Mouse (Mus musculus) midbrain, embryonic 11.5 days (tissue): ENCODE measurements around the gene Prkaca. TPM values are rescaled to one million over a fixed set of nuclear protein-coding genes. Genes with fewer than 3 reads are reported as not detected.
A peak's percentile ranks its signal among the peaks of the same experiment; 100 is the strongest.

Experiments
- ATAC-seq: fragments of 200-750 bp; cut with Nextera tagmentation; 2 replicates; pipeline ENCODE4 v1.8.0; 2017; ENCODE audit warnings: moderate TSS enrichment, moderate library complexity; ENCODE audit not compliant: low FRiP score
- DNase-seq: peaks from one replicate; pipeline ENCODE4 v3.0.0; 2015; ENCODE audit warnings: low spot score; ENCODE audit errors: missing footprints
- H3K27ac ChIP-seq: fragments of 300-500 bp; sonication (generic); 2 replicates; pipeline ENCODE4 v1.5.1; 2014; ENCODE audit warnings: low read depth, low read length
- H3K27me3 ChIP-seq: fragments of 300-500 bp; sonication (generic); 2 replicates; pipeline ENCODE4 v1.6.1; 2014; ENCODE audit warnings: mild to moderate bottlenecking, low read length, moderate library complexity, mixed read lengths; ENCODE audit not compliant: control insufficient read depth, insufficient read depth
- H3K36me3 ChIP-seq: fragments of 300-500 bp; sonication (generic); 2 replicates; pipeline ENCODE4 v1.6.1; 2014; ENCODE audit warnings: mild to moderate bottlenecking, low read length, moderate library complexity, mixed read lengths; ENCODE audit not compliant: control insufficient read depth, insufficient read depth
- H3K4me1 ChIP-seq: fragments of 300-500 bp; sonication (generic); 2 replicates; pipeline ENCODE4 v1.6.1; 2014; ENCODE audit warnings: low read length; ENCODE audit not compliant: control insufficient read depth, insufficient read depth
- H3K4me2 ChIP-seq: fragments of 300-500 bp; sonication (generic); 2 replicates; pipeline ENCODE4 v1.6.1; 2014; ENCODE audit warnings: mild to moderate bottlenecking, moderate library complexity
- H3K4me3 ChIP-seq: fragments of 300-500 bp; sonication (generic); 2 replicates; pipeline ENCODE4 v1.5.1; 2014; ENCODE audit warnings: low read depth, low read length
- H3K9ac ChIP-seq: fragments of 300-500 bp; sonication (generic); 2 replicates; pipeline ENCODE4 v1.6.1; 2014; ENCODE audit warnings: low read length
- H3K9me3 ChIP-seq: fragments of 300-500 bp; sonication (generic); 2 replicates; pipeline ENCODE4 v1.6.1; 2016; ENCODE audit warnings: low read length; ENCODE audit not compliant: control insufficient read depth
- WGBS: fragments of 180-500 bp; shearing (Covaris S2); extraction: QIAGEN DNeasy Blood & Tissue Kit; methylation state at CpG from one replicate; pipeline ENCODE4 v1.1.7; 2014; 5-methylcytosine and 5-hydroxymethylcytosine counted together
- polyA plus RNA-seq: library from polyadenylated mRNA; unstranded; fragments of >200 nt; fragmentation: Nextera tagmentation; extraction: Ambion mirVana; gene quantifications from 2 replicates; pipeline ENCODE4 v1.2.1, GENCODE M21; 2014

The Prkaca gene
- polyA plus RNA-seq, 1 experiment from 2014 or later, result 156 TPM

DNA sequence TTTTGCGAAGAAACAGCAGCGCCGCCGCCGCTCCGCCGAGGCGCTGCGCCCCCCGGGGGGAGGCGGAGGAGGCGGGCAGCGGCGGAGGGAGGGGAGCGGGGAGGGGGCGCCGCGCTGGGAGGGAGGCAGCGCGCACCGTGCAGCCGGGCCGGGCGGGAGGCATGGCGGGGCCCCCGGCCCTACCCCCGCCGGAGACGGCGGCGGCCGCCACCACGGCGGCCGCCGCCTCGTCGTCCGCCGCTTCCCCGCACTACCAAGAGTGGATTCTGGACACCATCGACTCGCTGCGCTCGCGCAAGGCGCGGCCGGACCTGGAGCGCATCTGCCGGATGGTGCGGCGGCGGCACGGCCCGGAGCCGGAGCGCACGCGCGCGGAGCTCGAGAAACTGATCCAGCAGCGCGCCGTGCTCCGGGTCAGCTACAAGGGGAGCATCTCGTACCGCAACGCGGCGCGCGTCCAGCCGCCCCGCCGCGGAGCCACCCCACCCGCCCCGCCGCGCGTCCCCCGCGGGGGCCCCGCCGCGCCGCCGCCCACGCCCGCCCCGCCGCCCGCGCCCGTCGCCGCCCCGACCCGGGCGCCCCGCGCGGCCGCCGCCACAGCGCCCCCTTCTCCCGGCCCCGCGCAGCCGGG is 24.8 kb downstream of the Prkaca start, which contains the start of gene Samd1:
Gene Samd1 (plus strand): TSS at position 162 of the 631 bp plus-strand sequence.
- Histone ChIP-seq H3K36me3 (peaks cover 6% of the 10 kb centered on the region; the same call in 1 of the 2 replicates), H3K27ac (peak within 1 kb of the TSS; percentile 94), H3K4me3 (peak within 1 kb of the TSS; percentile 80), H3K4me1 (peaks cover 17% of the 10 kb centered on the region), H3K9me3 (no peaks in the 10 kb centered on the region), H3K27me3 (peaks cover 25% of the 10 kb centered on the region), H3K4me2 (peak within 1 kb of the TSS; percentile 83), H3K9ac (peak within 1 kb of the TSS; percentile 87)
- peak; percentile 94 for DNase-seq
- peak; percentile 19; the same call in 1 of the 2 replicates for ATAC-seq
- under 1% methylated on average over 74 of the region's 112 CpGs for WGBS

DNA sequence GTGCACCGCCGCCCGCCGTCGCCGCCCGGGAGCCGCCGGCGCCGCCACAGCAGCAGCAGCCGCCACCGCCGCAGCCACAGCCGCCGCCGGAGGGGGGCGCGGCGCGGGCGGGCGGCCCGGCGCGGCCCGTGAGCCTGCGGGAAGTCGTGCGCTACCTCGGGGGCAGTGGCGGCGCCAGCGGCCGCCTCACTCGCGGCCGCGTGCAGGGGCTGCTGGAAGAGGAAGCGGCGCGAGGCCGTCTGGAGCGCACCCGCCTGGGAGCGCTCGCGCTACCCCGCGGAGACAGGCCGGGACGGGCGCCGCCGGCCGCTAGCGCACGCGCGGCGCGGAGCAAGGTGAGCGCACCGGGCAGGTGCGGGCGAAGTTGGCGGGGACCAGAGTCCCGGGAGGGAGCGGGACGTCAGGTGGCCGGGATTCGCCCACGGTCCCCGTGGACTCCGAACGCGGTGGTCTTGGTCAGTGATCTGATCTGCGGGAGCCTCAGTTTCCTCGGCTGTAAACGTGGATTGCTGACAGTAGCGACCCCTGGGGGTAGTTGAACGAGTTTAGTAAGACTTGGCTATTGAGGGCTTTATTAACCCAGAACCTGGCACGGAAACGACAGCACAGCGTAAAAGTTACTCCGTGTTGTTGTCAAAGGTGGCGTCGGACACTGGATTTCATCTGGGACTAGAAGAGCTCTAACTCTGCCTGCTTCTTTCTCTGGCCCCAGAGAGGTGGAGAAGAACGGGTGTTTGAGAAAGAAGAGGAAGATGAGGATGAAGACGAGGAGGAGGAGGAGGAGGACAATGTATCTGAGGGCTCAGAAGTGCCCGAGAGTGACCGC is 25.7 kb downstream of the Prkaca start:
- DNase-seq (peak; percentile 97), ATAC-seq (peak; percentile 33)
- H3K9me3 ChIP-seq, result no peaks in the 10 kb centered on the region
- peak overlapping the region; percentile 76 for H3K9ac ChIP-seq
- peaks cover 28% of the 10 kb centered on the region for H3K27me3 ChIP-seq
- peak overlapping the region; percentile 83 for H3K4me2 ChIP-seq
- WGBS, result under 1% methylated on average over 79 of the region's 92 CpGs
- peaks cover 6% of the 10 kb centered on the region; the same call in 1 of the 2 replicates for H3K36me3 ChIP-seq
- peaks cover 17% of the 10 kb centered on the region for H3K4me1 ChIP-seq
- peak overlapping the region; percentile 80 for H3K4me3 ChIP-seq
- H3K27ac ChIP-seq, result peak overlapping the region; percentile 41

DNA sequence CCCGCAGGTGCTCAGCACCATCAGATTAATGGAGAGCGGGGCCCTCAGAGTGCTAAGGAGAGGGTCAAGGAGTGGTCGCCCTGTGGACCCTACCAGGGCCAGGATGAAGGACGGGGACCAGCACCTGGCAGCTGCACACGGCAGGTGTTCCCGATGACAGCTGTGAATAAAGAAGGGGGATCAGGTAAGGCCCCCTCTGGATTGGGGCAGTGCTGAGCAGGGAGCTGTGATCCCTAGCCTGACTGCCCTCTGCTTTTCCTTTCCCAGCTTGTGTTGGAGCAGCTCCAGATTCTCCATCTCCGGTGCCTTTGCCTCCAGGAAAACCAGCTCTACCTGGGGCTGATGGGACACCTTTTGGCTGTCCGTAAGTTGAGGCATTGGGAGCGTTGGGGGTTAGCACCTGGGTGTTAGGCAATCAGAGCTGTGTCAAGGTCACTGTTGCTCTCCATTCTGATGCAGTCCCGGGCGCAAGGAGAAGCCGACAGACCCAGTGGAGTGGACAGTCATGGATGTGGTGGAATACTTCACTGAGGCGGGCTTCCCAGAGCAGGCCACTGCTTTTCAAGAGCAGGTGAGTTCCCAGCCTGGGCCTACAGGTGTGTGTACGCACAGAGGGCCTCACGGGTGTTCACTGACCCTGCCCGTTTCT is 26.4 kb downstream of the Prkaca start:
- Histone ChIP-seq H3K27me3 (peaks cover 28% of the 10 kb centered on the region), H3K36me3 (peaks cover 6% of the 10 kb centered on the region; the same call in 1 of the 2 replicates), H3K4me2 (peak overlapping the region; percentile 83), H3K4me1 (peaks cover 19% of the 10 kb centered on the region), H3K9me3 (no peaks in the 10 kb centered on the region), H3K9ac (peak overlapping the region; percentile 76), H3K4me3 (peak overlapping the region; percentile 80), H3K27ac (no peak overlapping the region)
- no peak for ATAC-seq
- 67% methylated on average over 16 of the region's 16 CpGs for WGBS
- DNase-seq, result peak; percentile 86

DNA sequence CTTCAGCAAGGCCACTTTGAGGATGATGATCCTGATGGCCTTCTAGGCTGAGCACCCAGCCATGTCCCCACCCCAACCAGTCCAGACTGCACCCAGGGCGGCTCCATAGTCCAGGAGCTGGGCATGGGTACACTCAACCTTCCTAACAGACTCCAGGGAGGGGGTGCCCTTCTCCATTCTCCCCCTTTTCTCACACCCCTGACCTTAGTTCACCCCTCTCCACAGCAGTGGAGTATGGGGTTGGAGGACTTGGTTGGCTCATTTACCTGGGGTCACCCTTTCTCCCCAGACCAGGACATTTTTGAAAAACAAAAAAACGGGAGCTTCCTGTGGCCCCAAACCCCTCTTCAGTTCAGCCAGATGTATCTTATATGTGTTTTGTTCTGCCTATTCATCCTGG is 27.0 kb downstream of the Prkaca start:
- Histone ChIP-seq H3K4me1 (peaks cover 22% of the 10 kb centered on the region), H3K9me3 (no peaks in the 10 kb centered on the region), H3K27ac (no peak overlapping the region), H3K4me3 (no peak overlapping the region; the same call in 1 of the 2 replicates), H3K36me3 (peaks cover 5% of the 10 kb centered on the region; the same call in 1 of the 2 replicates), H3K27me3 (peaks cover 28% of the 10 kb centered on the region), H3K9ac (no peak overlapping the region), H3K4me2 (no peak overlapping the region)
- WGBS, result 89% methylated on average over 2 of the region's 2 CpGs
- no peak for DNase-seq
- ATAC-seq, result no peak

DNA sequence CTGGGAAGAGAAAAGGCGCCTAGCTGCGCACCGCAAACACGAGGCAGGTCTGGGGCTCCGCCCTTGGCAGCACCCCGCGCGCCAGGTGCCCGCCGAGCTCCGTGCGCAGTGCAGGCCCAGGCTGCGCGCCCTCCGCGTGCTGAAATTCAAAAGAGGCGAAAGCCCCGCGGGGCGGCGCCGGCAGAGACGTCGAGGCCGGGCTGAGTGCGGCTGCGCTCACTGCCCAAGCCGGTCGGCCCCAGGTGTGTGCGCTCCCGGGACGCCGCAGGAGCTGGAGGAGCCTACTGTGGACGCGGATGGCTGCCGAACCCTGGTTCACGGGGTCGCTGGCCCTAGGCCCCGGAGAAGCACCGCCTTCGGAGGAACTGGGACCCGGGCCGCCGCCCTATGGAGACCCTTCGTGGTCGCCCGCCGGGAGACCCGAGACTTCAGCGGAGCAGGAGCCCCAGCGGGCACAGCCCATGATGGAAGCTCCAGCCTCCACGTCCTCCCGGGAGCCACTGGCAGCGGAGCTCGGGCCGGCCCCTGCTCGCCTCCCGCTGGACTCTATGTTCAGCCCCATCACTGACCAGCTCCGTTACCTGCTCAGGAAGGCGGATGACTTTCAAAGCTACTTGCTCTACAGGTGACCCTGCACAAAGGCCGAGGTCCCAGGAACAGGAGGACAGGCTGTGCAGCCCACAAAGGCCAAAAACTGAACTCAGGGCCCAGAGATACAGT is 28.6 kb downstream of the Prkaca start, which contains the start of gene 1700067K01Rik:
Gene 1700067K01Rik (plus strand): TSS at position 222 of the 720 bp plus-strand sequence.
- DNase-seq (peak; percentile 90), ATAC-seq (no peak)
- peak within 1 kb of the TSS; percentile 17; the same call in 1 of the 2 replicates for H3K9ac ChIP-seq
- H3K4me2 ChIP-seq, result peak within 1 kb of the TSS; percentile 12; the same call in 1 of the 2 replicates
- H3K9me3 ChIP-seq, result no peaks in the 10 kb centered on the region
- 0 out of 2 replicates have a peak within 1 kb of the TSS, but pooled peaks have one; percentile 4 for H3K4me3 ChIP-seq
- H3K27ac ChIP-seq, result no peak within 1 kb of the TSS
- peaks cover 28% of the 10 kb centered on the region for H3K27me3 ChIP-seq
- WGBS, result 15% methylated on average over 60 of the region's 61 CpGs
- H3K36me3 ChIP-seq, result peaks cover 4% of the 10 kb centered on the region; the same call in 1 of the 2 replicates
- peaks cover 22% of the 10 kb centered on the region for H3K4me1 ChIP-seq

DNA sequence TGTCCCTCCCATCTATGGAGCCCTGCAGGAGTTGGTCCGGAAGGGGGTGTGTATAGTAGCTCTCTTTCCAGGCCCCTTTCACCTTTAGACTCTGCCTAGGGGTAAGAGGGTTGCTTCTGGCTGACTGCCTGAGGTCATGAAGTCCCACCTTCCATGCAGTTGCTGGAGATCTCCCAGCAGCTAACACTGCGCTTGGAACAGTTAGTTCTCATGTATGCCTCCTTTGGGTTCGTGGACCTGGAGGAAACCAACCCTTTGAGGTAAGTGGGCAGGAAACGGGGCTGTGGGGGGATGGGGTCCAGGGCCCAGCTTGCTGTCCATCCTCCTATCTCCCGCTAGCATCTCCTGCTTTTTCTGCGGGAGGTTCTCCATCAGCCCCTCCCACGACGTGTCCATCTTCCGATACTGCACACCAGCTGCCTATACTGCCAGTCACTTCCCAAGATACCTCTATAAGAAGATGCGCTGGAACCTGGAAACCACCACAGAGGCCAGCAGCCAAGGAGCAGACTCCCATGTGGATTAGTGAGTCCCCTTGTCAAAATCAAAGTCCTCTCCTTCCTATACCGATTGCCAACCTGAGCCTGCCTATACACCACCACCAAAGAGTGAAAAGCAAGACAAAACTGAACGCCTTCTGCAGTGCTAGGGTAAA is 30.3 kb downstream of the Prkaca start:
- 55% methylated on average over 12 of the region's 12 CpGs for WGBS
- Histone ChIP-seq H3K9me3 (no peaks in the 10 kb centered on the region), H3K9ac (no peak overlapping the region), H3K4me3 (no peak overlapping the region), H3K4me1 (peaks cover 22% of the 10 kb centered on the region), H3K36me3 (peaks cover 4% of the 10 kb centered on the region; the same call in 1 of the 2 replicates), H3K4me2 (no peak overlapping the region), H3K27me3 (peaks cover 28% of the 10 kb centered on the region), H3K27ac (no peak overlapping the region)
- ATAC-seq, result no peak
- no peak for DNase-seq

DNA sequence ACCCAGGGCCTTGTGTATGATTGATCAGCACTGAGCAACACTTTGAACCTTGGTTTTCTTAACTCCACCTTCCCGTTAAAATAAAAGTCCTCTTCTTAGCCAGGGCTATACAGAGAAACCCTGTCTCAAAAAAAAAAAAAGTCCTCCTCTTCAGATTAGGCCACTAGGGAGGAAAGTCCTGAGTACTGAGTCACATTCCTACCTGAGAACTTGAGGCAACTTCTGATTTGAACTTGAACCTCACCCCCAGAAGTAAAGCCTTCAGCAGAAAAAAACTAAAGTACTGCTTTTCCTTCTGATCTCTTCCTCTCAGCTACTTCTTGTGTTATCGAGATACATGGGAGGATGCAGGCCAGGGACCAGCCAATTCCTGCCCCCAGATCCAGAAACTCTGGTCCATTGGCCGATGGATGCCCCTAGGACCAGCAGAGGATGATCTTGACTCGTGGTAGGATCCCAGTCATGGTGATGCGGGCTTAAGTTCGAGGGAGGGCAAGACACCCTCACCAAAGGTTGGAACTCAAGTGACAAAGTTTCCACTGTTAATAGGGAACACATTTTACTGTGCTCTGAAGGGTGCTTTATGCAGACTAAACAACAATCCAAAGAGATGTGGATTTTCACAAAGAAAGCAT is 30.9 kb downstream of the Prkaca start:
- no peak for DNase-seq
- Histone ChIP-seq H3K9ac (no peak overlapping the region), H3K4me1 (peaks cover 19% of the 10 kb centered on the region), H3K4me3 (peak overlapping the region; percentile 51; the same call in 1 of the 2 replicates), H3K4me2 (peak overlapping the region; percentile 72), H3K27ac (no peak overlapping the region), H3K36me3 (peaks cover 4% of the 10 kb centered on the region; the same call in 1 of the 2 replicates), H3K9me3 (no peaks in the 10 kb centered on the region), H3K27me3 (peaks cover 28% of the 10 kb centered on the region)
- 71% methylated on average over 6 of the region's 6 CpGs for WGBS
- ATAC-seq, result no peak
